In the genomic region with DNA sequence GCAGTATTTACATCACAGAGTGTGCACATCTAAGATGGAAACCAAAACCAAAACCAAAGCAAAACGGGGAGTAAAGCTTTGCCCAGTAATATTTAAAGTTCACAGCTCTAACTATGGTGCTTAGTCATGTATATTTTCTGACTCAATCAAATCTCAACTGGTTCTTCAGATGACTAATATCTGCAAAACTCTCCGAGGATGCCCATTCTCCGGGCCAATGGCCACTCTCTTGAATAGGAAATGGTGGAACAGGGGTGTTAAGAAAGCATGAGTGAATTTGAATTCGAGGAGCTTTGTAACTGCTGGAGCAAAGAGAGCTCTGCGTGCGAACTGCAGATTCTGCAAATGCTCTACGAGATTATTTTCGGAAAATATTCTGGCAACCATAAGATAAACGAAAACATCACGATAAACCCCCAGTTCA, we compare ENCODE assay signal across 8 mouse cellular contexts. TPM values are rescaled to one million over a fixed set of nuclear protein-coding genes. Genes with fewer than 3 reads are reported as not detected.
DNase-seq lines count a peak whose midpoint lies in the region; ATAC-seq and TF ChIP-seq lines count a peak whose summit lies in the region.

No protein-coding gene starts in this region.

- WGBS in kidney, embryonic 15.5 days, result 1% methylated on average over 10 of the region's 10 CpGs
- 1% methylated on average over 10 of the region's 10 CpGs for WGBS in liver, postnatal 0 days (ENCODE audit: insufficient replicate concordance)

- H3K36me3 ChIP-seq in kidney, embryonic 15.5 days, result peaks cover 21% of the 10 kb centered on the region
- peaks cover 8% of the 10 kb centered on the region; the same call in 1 of the 2 replicates for H3K36me3 ChIP-seq in liver, postnatal 0 days (replicated peaks; ENCODE audit: insufficient read depth, low read length)

- H3K9ac ChIP-seq in kidney, embryonic 15.5 days, result peak overlapping the region; percentile 66
- H3K9ac ChIP-seq in liver, postnatal 0 days (replicated peaks), result peak overlapping the region; percentile 82

- peak; percentile 44 for ATAC-seq in kidney, embryonic 15.5 days (replicated peaks; ENCODE audit: low FRiP score)
- ATAC-seq in CD4-positive, CD25-positive, alpha-beta regulatory T cell, adult 4 months, result peak; percentile 87
- peak; percentile 22 for ATAC-seq in liver, postnatal 0 days
- ATAC-seq in neutrophil, adult 5-6 weeks (ENCODE audit: extremely low read depth, insufficient number of reproducible peaks, low FRiP score, poor library complexity, severe bottlenecking), result peak; percentile 55; the same call in 1 of the 2 replicates

- no peaks in the 10 kb centered on the region for H3K9me3 ChIP-seq in kidney, embryonic 15.5 days (replicated peaks)
- no peaks in the 10 kb centered on the region for H3K9me3 ChIP-seq in liver, postnatal 0 days (ENCODE audit: low read length)

- peak overlapping the region; percentile 96 for H3K27ac ChIP-seq in kidney, embryonic 15.5 days
- H3K27ac ChIP-seq in liver, postnatal 0 days (ENCODE audit: low read depth), result peak overlapping the region; percentile 94

- no peaks in the 10 kb centered on the region for H3K27me3 ChIP-seq in kidney, embryonic 15.5 days
- H3K27me3 ChIP-seq in liver, postnatal 0 days (ENCODE audit: insufficient read depth, low read length), result no peaks in the 10 kb centered on the region

- no peak for TF ChIP-seq CTCF in liver, postnatal 0 days (IDR thresholded peaks at IDR 0.05; ENCODE audit: low read depth)

- H3K4me3 ChIP-seq in kidney, embryonic 15.5 days (replicated peaks), result peak overlapping the region; percentile 70
- peak overlapping the region; percentile 76 for H3K4me3 ChIP-seq in liver, postnatal 0 days (ENCODE audit: low read depth, low read length)

- no peak; the same call in 1 of the 2 replicates for TF ChIP-seq EP300 in liver, postnatal 0 days (IDR thresholded peaks at IDR 0.05; ENCODE audit: low read depth)

- no peak for DNase-seq in kidney, adult 18-20 months
- peak; percentile 14 for DNase-seq in c-Kit-positive CD71-negative TER-119-negative erythroid progenitor cells, embryonic 14.5 days (ENCODE audit: low read depth)
- DNase-seq in heart, postnatal 4 days, result peak; percentile 6
- peak; percentile 17 for DNase-seq in liver, postnatal 0 days
- no peak for DNase-seq in left cerebral cortex, adult 11 months (ENCODE audit: low spot score)

- H3K4me1 ChIP-seq in kidney, embryonic 15.5 days, result peaks cover 8% of the 10 kb centered on the region
- H3K4me1 ChIP-seq in liver, postnatal 0 days (ENCODE audit: insufficient read depth), result 0 out of 2 replicates have a peak, but pooled peaks cover 3% of the 10 kb centered on the region

- H3K4me2 ChIP-seq in kidney, embryonic 15.5 days, result peak overlapping the region; percentile 61
- H3K4me2 ChIP-seq in liver, postnatal 0 days (ENCODE audit: low read depth, low read length), result peak overlapping the region; percentile 78

RNA-seq across cellular contexts. Expression of a gene that starts 0.5 kb away (rescaled TPM):
- polyA plus RNA-seq in kidney, embryonic 15.5 days (2015; fragmentation: Nextera tagmentation; extraction: Ambion mirVana), result 20.5 and 20.6 TPM in 2 replicates
- polyA plus RNA-seq in CD4-positive, CD25-positive, alpha-beta regulatory T cell, adult 4 months (2017; shearing (Covaris generic)), result 10 to 100 TPM; 21.1 to 24.5 TPM
- 10 to 100 TPM in 1 of 2 experiments, 1 to 10 TPM in 1; 10.0 to 10.9 TPM for total RNA-seq in heart, postnatal 4 days (2021)
- 4.6 and 4.8 TPM in 2 replicates for polyA plus RNA-seq in liver, postnatal 0 days (2015; fragmentation: Nextera tagmentation; extraction: Ambion mirVana)
- total RNA-seq in neutrophil, adult 5-6 weeks (2017), result 16.1 and 16.2 TPM in 2 replicates

Comparison
In these comparisons a context has a peak if more than half of its experiments do, and no peak if none do; other contexts are left out.
1. ATAC-seq: peak in every context shown above with its lines; median percentile 87 in CD4-positive, CD25-positive, alpha-beta regulatory T cell, adult 4 months; 55 in neutrophil, adult 5-6 weeks; 44 in kidney, embryonic 15.5 days; 22 in liver, postnatal 0 days.
2. DNase-seq: peak in c-Kit-positive CD71-negative TER-119-negative erythroid progenitor cells, embryonic 14.5 days (single experiment), heart, postnatal 4 days (single experiment) and liver, postnatal 0 days (single experiment); none in kidney, adult 18-20 months (single experiment) and left cerebral cortex, adult 11 months (single experiment).